Mouse (Mus musculus) stomach, postnatal 0 days (tissue): ENCODE measurements around the gene Ppfibp1. TPM values are rescaled to one million over a fixed set of nuclear protein-coding genes. Genes with fewer than 3 reads are reported as not detected.
A peak's percentile ranks its signal among the peaks of the same experiment; 100 is the strongest.

Source experiments
- ATAC-seq: fragments of 200-750 bp; cut with Nextera tagmentation; 2 replicates; pipeline ENCODE4 v1.8.0; 2017; ENCODE audit not compliant: low FRiP score, low TSS enrichment
- DNase-seq: peaks from one replicate; pipeline ENCODE4 v3.0.0-alpha.2; 2016; ENCODE audit warnings: low spot score
- H3K27ac ChIP-seq: fragments of 300-500 bp; sonication (generic); replicated peaks from 2 replicates; pipeline ENCODE4 v1.5.1; 2014; ENCODE audit warnings: mild to moderate bottlenecking, control low read depth
- H3K27me3 ChIP-seq: fragments of 300-500 bp; sonication (generic); 2 replicates; pipeline ENCODE4 v1.6.1; 2014; ENCODE audit warnings: low read length; ENCODE audit not compliant: control insufficient read depth, insufficient read depth
- H3K36me3 ChIP-seq: fragments of 300-500 bp; sonication (generic); 2 replicates; pipeline ENCODE4 v1.6.1; 2014; ENCODE audit warnings: low read length, mixed read lengths; ENCODE audit not compliant: control insufficient read depth, insufficient read depth
- H3K4me1 ChIP-seq: fragments of 300-500 bp; sonication (generic); replicated peaks from 2 replicates; pipeline ENCODE4 v1.6.1; 2014; ENCODE audit warnings: antibody characterized with exemption; ENCODE audit not compliant: control insufficient read depth, insufficient read depth
- H3K4me2 ChIP-seq: fragments of 300-500 bp; sonication (generic); replicated peaks from 2 replicates; pipeline ENCODE4 v1.6.1; 2014; ENCODE audit warnings: low read depth, mild to moderate bottlenecking, control low read depth, moderate library complexity
- H3K4me3 ChIP-seq: fragments of 300-500 bp; sonication (generic); 2 replicates; pipeline ENCODE4 v1.5.1; 2014; ENCODE audit warnings: low read depth, low read length, control low read depth
- H3K9ac ChIP-seq: fragments of 300-500 bp; sonication (generic); 2 replicates; pipeline ENCODE4 v1.6.1; 2014; ENCODE audit warnings: mild to moderate bottlenecking, low read length, control low read depth, mixed read lengths
- H3K9me3 ChIP-seq: fragments of 300-500 bp; sonication (generic); 2 replicates; pipeline ENCODE4 v1.6.1; 2016; ENCODE audit warnings: low read length; ENCODE audit not compliant: control insufficient read depth
- CTCF ChIP-seq: IDR thresholded peaks from 2 replicates; pipeline ENCODE4 v1.5.1; 2016; ENCODE audit warnings: antibody characterized with exemption, low read depth, mild to moderate bottlenecking, moderate library complexity
- EP300 ChIP-seq: optimal IDR thresholded peaks from 2 replicates; pipeline ENCODE3; 2016; ENCODE audit warnings: antibody characterized with exemption
- WGBS: fragments of 180-500 bp; shearing (Covaris S2); extraction: QIAGEN DNeasy Blood & Tissue Kit; methylation state at CpG from one replicate; pipeline ENCODE4 v1.1.7; 2014; 5-methylcytosine and 5-hydroxymethylcytosine counted together
- polyA plus RNA-seq: library from polyadenylated mRNA; unstranded; fragments of >200 nt; fragmentation: Nextera tagmentation; extraction: Ambion mirVana; gene quantifications from 2 replicates; pipeline ENCODE4 v1.2.1, GENCODE M21; 2015

Ppfibp1 gene
- polyA plus RNA-seq, 1 experiment from 2014 or later: 29.8 TPM

GRCm38 (mm10) chr6:147052440-147052839, 164.2 kb downstream of the Ppfibp1 start:
- Histone ChIP-seq H3K4me1 (no peaks in the 10 kb centered on the region), H3K9ac (no peak overlapping the region), H3K27ac (no peak overlapping the region), H3K27me3 (no peaks in the 10 kb centered on the region), H3K4me3 (no peak overlapping the region), H3K9me3 (no peaks in the 10 kb centered on the region), H3K4me2 (no peak overlapping the region), H3K36me3 (peaks cover 19% of the 10 kb centered on the region; the same call in 1 of the 2 replicates)
- no peak for TF ChIP-seq EP300
- no peak for TF ChIP-seq CTCF
- no peak for ATAC-seq
- 88% methylated on average over 9 of the region's 9 CpGs for WGBS
- no peak for DNase-seq

GRCm38 (mm10) chr6:147053785-147054646, 165.7 kb downstream of the Ppfibp1 start:
- H3K4me3 ChIP-seq: no peak overlapping the region
- no peaks in the 10 kb centered on the region for H3K9me3 ChIP-seq
- 90% methylated on average over 19 of the region's 19 CpGs for WGBS
- H3K36me3 ChIP-seq: peaks cover 20% of the 10 kb centered on the region; the same call in 1 of the 2 replicates
- H3K27me3 ChIP-seq: no peaks in the 10 kb centered on the region
- no peak overlapping the region for H3K27ac ChIP-seq
- DNase-seq: no peak
- H3K4me2 ChIP-seq: no peak overlapping the region
- no peak overlapping the region for H3K9ac ChIP-seq
- TF ChIP-seq CTCF (no peak), EP300 (no peak)
- ATAC-seq: no peak
- H3K4me1 ChIP-seq: no peaks in the 10 kb centered on the region

GRCm38 (mm10) chr6:147055374-147055977, 167.2 kb downstream of the Ppfibp1 start:
- WGBS: 82% methylated on average over 10 of the region's 10 CpGs
- Histone ChIP-seq H3K4me2 (no peak overlapping the region), H3K27me3 (no peaks in the 10 kb centered on the region), H3K36me3 (peaks cover 10% of the 10 kb centered on the region; the same call in 1 of the 2 replicates), H3K9me3 (no peaks in the 10 kb centered on the region), H3K27ac (no peak overlapping the region), H3K4me3 (no peak overlapping the region), H3K9ac (no peak overlapping the region), H3K4me1 (no peaks in the 10 kb centered on the region)
- no peak for TF ChIP-seq CTCF
- TF ChIP-seq EP300: no peak
- ATAC-seq (no peak), DNase-seq (no peak)

DNA sequence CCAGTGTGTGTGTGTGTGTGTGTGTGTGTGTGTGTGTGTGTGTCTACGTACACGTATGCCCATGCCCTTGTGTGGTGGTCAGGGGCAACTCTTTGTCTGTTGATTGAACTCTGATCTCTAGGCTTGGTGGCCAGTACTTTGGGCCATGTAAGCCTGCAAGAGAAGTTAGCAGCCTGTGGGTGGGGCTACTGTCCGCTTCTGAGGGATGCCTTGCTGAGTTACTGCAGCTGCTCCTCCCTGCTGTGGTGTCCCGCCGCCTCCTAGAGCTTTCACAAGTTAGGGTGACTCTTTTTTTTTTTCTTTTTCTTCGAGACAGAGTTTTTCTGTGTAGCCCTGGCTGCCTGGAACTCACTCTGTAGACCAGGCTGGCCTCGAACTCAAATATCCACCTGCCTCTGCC, 171.0 kb downstream of the Ppfibp1 start:
- Histone ChIP-seq H3K4me2 (no peak overlapping the region), H3K4me3 (no peak overlapping the region), H3K27me3 (no peaks in the 10 kb centered on the region), H3K36me3 (peaks cover 6% of the 10 kb centered on the region), H3K9me3 (no peaks in the 10 kb centered on the region), H3K4me1 (no peaks in the 10 kb centered on the region), H3K27ac (no peak overlapping the region), H3K9ac (no peak overlapping the region)
- no peak for TF ChIP-seq EP300
- peak; percentile 48 for TF ChIP-seq CTCF
- ATAC-seq (no peak), DNase-seq (no peak)
- 56% methylated on average over 7 of the region's 7 CpGs for WGBS

- Histone ChIP-seq H3K9me3 (no peaks in the 10 kb centered on the region), H3K9ac (no peak overlapping the region), H3K4me2 (no peak overlapping the region), H3K4me1 (no peaks in the 10 kb centered on the region), H3K4me3 (no peak overlapping the region), H3K27me3 (no peaks in the 10 kb centered on the region), H3K27ac (no peak overlapping the region), H3K36me3 (peaks cover 9% of the 10 kb centered on the region)
- WGBS: 78% methylated on average over 9 of the region's 9 CpGs
- DNase-seq (no peak), ATAC-seq (0 out of 2 replicates have a peak, but pooled peaks have one; percentile 51)
- no peak for TF ChIP-seq EP300
- no peak for TF ChIP-seq CTCF
Measured at GRCm38 (mm10) chr6:147061630-147062029, 173.3 kb downstream of the Ppfibp1 start.

GRCm38 (mm10) chr6:147062034-147062433, 173.7 kb downstream of the Ppfibp1 start:
- no peak overlapping the region for H3K4me2 ChIP-seq
- peaks cover 9% of the 10 kb centered on the region for H3K36me3 ChIP-seq
- no peaks in the 10 kb centered on the region for H3K4me1 ChIP-seq
- no peak overlapping the region for H3K4me3 ChIP-seq
- no peak overlapping the region for H3K9ac ChIP-seq
- TF ChIP-seq CTCF: no peak
- no peak for TF ChIP-seq EP300
- no peak for DNase-seq
- H3K9me3 ChIP-seq: no peaks in the 10 kb centered on the region
- H3K27ac ChIP-seq: no peak overlapping the region
- 60% methylated on average over 7 of the region's 7 CpGs for WGBS
- no peak for ATAC-seq
- no peaks in the 10 kb centered on the region for H3K27me3 ChIP-seq
